Mouse (Mus musculus) cerebellum, adult 8-10 months (tissue): Measurements from ENCODE around the gene Hipk3.
A peak's percentile ranks its signal among the peaks of the same experiment; 100 is the strongest.

Experiments
- DNase-seq: peaks from one replicate; pipeline ENCODE4 v3.0.0; 2022

Hipk3 gene

GRCm38 (mm10) chr2:104493951-104494800, at the start of gene Hipk3:
Gene Hipk3, minus strand, starts transcription at chr2:104494446.
- DNase-seq, result peak; percentile 80

DNA sequence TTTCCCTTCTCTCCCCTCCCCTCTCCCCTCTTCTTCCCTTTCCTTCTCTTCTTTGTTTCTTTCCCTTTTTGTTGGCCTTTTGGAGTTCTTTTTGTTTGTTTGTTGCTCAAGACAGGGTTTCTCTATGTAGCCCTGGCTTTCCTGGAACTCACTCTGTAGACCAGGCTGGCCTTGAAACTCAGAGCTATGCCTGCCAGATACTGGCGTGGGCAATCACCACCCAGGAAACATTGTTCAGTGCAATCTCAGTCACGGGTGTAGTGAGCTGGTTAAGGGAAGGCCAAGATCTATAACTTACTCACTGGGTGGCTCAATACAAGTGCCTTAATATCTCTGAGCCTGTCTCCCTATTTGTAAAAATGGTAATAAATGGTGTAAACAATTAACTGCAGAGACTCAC, 46.0 kb upstream of the Hipk3 start:
- no peak for DNase-seq

DNA sequence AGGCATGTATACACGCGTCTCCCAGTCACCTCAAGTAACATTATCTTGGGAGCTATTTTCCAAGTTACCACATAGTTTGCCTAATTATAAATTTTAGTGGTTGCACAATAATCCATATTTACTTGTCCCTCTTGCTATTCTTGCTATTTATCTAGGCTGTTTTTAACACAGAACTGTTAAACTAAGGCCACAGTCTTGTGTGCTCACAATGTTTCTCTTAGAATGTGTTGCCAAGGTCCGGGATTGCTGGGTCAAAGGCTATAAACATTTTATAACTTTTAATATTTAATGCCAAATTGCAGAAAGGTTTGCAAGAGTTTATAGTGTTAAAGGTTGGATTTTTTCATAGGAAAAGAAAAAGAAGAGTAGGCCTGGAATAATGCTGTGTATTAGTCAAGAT, 40.5 kb upstream of the Hipk3 start:
- no peak for DNase-seq

DNA sequence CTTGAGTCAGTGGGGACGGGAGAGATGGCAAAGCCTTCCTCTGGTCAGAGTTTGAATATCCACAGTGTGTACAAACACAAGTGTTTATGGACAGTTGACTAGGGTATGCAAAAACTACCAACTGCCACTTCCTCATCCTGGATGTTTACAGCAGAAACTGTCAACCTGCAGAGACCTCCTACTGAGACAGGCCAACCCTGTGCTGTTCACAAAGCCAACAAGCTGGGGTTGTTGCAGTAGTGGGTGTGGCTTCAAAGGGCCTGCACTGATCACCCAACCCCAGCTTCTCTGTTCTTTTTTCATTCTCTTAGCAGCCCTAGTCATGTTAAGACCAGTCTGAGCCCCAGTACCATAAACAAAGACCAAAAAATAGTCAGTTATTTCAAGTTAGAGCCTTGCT, 38.3 kb upstream of the Hipk3 start:
- DNase-seq, result no peak

GRCm38 (mm10) chr2:104526559-104526958, 32.3 kb upstream of the Hipk3 start:
- no peak for DNase-seq

DNA sequence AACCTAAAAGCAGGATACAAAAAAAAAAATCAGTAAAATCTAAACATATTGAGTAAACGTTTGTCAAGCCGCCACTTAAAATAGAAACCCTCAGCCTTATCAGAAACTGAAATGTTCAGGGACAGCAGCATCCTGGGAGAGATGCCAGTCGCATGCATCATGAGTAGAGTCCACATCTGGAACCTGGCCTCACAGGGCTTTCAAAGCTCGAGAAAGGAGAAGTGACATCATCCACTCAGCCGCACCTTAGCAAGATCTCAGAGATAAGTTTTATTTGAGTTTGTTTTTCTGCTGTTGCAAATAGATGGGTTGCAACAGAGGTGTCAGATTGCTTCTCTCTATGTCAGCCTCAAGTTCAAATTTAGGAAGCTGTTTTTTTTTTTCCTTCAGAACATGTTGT, 31.3 kb upstream of the Hipk3 start:
- DNase-seq, result no peak

GRCm38 (mm10) chr2:104511622-104512021, 17.4 kb upstream of the Hipk3 start:
- no peak for DNase-seq

DNA sequence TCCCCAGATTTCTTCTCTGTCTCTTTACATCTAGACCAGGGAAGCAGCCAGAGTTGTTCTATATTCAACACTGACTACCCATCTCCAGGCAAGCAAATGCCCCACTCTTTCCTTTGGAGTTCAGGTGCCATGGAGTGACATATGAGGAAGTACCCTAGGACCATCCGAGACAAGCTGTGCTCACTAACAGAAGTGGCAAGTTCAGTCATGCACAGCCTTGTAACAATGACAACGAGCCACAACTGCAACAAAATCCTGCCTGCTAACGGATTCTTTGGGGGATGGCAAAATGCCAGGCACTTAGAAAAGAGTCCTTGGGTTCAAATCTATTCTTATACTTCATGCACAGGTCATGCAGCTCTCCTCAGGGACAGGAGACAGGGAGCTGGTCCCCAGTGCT, 8.1 kb upstream of the Hipk3 start:
- no peak for DNase-seq

- no peak for DNase-seq
Measured at GRCm38 (mm10) chr2:104501091-104501490, 6.8 kb upstream of the Hipk3 start.

DNA sequence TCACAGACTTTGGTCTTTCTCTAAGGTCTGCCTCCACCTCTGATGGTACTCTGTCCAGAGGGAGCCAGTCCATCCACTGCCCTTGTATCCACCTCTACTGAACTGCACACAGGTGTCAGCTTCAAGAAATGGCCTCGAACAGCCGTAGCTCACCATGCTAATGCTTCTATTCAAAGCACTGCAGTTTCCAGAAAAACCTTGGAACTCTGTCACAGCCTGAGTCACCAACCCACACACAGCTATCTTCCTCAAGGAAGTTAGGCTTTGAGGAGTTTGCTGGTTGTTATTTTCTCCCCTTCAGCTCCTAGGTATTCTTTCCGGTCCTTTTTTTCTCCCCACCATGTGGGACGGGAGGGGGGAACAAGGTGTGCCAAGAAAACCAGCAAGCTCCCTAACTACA, 3.5 kb upstream of the Hipk3 start:
- DNase-seq, result no peak

DNA sequence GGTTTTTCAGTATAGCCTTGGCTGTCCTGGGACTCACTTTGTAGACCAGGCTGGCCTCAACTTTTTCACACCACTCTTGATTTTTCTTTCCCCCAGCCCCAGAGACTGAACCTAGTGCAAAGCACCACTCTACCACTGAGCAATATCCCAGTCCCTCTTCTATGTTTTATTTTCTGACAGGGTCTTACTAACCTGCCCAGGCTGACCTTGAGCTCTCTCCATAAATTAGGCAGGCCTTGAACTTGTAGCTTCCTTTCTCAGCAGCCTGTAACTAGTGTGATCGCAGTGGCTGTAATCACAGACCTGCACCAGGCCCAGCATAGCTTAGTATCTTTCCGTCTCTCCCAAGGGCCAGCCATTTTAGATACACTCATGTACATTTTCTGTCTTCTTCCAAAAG, 3.0 kb upstream of the Hipk3 start:
- DNase-seq, result no peak

DNA sequence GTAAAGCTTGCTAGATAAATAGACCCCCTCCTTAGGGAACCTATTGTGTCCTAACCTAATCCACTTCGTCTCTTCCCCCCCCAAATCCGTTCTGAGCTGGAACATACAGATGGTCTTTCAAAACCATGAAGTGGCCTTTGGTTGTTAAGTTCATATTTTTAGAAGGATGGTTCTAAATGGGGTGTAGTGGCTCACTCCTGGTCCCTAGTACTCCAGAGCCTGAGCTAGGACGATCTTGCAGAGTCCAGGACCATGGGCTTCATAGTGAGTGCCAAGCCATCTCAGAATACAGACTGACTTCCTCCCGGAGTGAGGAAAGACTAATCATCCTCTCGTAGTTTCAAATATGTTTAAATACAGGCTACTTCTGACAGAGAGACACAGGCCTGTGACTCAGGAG, 2.0 kb upstream of the Hipk3 start:
- DNase-seq, result no peak

GRCm38 (mm10) chr2:104494801-104495185, 547 bp upstream of the Hipk3 start:
- no peak for DNase-seq

DNA sequence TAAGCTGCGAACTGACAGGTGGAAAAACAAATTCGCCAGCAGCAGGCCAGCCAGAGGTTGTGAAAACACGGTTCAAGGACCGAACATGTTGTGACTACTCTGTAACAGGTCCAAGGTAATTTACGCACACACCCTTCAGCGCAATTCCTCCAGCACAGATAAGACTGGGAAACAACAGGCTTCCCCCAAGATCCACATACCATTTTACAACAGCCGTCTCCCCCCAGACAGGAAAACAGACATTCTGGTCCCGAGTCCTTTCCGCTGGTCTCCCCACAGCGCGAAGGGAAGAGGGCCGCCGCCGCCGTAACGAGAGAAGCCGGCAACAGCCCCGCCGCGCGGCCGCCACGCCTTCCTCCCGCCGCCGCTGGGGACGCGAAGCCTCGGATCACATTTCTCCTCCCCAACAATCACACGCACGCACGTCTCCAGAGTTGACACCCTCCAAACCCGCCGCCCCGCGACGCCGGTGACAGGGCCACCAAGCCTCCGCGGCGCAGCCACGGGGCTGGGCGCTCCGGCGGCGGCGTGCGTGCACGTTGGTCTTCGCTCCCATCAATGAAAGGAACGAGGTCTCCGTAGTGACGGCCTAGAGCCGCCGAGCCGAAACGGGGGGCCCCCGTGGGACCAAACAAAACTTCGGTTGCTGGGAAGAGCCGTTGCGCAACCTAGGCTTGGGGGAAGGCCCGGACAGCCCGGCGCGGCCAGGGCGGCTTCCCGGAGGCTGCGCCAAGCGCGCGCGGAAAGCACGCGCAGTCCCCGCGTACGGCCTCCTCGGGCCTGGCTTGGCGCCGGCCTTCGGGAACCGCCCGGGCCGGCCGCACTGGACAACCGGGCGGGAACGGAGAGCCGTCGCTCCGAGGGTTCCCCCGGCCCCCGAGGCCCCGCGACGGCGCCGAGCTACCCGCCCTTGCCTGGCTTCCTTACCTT, 960 bp downstream of the Hipk3 start:
- peak; percentile 77 for DNase-seq

DNA sequence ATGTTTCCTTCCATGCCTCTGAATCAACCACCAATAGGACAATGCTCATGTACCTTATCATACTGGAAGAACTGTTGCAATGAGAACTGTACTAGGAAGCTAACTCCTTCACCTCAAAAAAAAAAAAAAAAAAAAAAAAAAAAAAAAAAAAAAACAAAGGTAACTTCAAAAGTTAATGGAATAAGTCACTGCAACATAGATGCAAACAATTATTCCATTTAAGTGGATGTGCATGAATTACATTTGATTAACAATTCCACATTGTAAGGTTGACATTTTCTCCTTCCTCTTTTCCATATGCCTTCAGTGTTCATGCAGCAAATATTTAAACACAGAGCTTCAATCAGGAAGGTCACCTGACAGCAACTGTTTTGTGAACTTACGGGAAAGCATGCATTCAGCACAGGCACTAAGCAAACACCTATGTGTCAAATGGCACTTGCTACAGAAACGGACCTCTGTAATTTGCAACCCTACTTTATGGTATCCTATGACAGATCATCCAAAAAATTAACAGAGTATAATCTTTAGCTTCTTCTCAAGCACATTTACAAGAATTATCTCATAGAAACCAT, 2.9 kb downstream of the Hipk3 start:
- no peak for DNase-seq

DNA sequence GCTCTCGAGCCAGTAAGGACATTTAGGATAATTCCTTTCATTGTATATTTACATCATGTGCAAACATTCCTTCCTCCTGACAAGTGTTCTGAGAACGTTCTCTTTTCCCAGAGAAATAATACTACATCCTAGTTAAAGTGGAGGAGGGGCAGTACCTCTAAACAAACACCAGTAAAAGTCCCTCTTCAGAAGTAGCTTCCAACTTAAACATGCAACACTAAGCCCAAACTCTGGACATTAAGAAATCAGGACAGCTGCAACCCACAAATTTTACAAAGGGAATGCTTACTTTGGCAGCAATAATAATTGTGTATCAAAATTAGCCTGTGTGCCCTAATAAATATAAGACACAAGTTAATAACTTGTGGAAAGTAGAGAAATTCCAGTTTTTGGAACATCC, 3.5 kb downstream of the Hipk3 start:
- DNase-seq, result no peak

GRCm38 (mm10) chr2:104489851-104490250, 4.4 kb downstream of the Hipk3 start:
- DNase-seq, result no peak

DNA sequence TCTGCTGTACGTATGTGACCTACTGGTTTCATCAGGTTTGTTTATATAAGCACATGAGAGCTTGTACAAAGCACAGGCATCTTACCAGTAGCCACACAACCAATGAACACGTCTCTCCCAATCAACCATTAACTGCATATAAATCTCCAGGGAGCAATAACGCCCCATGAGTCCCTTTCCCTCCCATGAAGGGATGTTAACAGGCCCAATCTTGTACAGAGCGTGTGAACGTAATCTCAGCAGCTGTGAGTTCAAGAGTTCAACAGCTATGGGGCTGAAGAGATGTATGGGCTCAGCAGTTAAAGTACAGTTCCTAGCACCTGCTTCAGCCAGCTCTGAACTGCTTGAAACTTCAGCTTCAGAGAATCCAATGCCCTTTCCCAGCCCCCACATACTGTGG, 9.8 kb downstream of the Hipk3 start:
- no peak for DNase-seq

GRCm38 (mm10) chr2:104482156-104482555, 12.1 kb downstream of the Hipk3 start:
- DNase-seq, result no peak

DNA sequence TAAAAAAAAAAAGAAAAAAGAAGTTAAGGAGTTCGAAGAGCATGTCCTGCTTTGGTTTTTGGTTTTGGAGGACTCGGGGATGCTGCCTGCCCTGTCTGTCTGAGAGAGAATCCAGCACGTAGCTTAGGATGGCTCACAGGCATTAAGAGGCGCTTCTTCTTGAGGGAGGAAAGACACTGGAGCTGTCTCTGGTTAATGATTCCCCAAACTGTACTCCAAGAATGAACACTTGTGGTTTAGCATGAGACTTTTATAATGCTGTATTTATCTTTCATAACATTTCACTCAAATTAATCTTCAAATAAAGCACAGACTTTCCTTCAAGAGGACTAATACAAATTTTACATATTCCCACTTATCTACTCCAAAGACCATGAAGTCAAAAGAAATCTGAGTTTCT, 15.2 kb downstream of the Hipk3 start:
- no peak for DNase-seq

DNA sequence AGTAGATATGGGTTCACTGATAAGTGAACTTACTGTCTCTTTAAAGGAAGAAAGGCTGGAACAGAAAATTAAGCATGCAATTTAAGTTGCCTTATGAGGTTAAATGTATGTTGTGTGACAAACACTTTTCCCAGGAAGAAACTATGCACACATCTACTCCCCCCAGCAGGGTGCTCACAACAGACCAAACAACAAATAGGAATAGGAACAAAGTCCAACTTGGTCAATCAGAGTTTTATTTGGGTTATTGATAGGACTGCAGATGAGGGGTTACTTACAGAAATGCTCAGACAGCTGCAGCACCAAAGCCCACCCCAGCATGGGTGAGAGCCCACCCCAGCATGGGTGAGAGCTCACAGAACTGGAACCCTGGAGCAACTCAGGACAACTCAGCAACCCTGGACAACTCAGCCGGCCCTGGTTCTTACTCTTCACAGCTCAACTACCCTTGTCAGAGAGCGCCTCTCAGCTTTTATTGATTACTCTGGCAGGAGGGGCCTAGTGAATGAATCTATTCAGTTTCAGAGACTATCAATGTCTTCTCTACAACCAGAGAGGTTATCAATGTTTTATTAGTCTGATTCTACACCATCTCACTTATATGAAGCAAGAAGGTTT, 16.7 kb downstream of the Hipk3 start:
- no peak for DNase-seq

DNA sequence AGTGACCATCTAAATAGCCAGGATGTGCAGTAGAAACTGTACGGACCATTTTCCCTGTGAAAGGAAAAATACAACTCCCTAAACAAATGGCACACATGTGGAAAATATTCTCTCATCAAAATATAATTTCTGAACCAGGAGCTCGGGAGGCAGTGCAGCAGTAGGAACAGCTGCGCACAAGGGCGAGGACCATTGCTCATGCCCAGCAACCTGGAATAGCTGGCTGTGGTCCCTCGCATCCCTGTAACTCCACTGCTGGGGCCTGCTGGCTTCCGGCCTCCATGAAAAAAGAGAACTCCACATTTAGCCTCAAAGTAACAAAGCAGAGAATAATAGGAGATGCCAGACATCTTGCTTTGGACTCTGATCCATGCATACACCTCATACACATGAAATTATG, 22.2 kb downstream of the Hipk3 start:
- no peak for DNase-seq

DNA sequence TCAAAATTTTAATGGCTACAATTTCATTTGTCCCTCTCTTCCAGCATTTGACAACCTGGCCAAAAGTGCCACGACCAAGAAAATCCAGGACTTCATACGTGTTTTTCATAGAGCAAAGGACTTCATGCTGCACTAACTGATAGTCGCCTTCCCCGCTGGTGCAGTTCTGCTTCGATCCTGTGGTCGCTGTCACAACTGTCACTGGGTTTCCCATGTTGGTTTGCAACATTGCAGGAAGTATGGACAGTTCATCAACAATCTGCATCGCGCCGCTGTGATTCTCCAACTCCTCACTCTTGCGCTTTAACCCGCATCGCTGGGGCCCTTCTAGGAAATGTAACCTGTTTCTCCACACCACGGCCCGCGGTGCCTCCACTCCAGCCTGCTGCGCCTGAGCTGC, 23.1 kb downstream of the Hipk3 start:
- no peak for DNase-seq
